Mouse (Mus musculus): ENCODE results near the gene Apod.
"Not testable (repeated sequence)": the region's sequence is repeated elsewhere in the genome, so short reads cannot be mapped to it uniquely, and the experiment has no call there.

Gene Apod

GRCm38 (mm10) chr16:31314497-31315233 lies at the start of gene Apod:
Gene Apod (minus strand): TSS chr16:31314808.
- DNase-seq (ENCODE audit: low spot score): no peak

GRCm38 (mm10) chr16:31363685-31364436 lies 49.3 kb upstream of the Apod start:
- peak; percentile 46 for DNase-seq (ENCODE audit: low spot score)

GRCm38 (mm10) chr16:31359542-31359941 lies 44.9 kb upstream of the Apod start:
- no peak for DNase-seq (ENCODE audit: low spot score)

GRCm38 (mm10) chr16:31358991-31359390 lies 44.4 kb upstream of the Apod start:
- peak; percentile 46 for DNase-seq (ENCODE audit: low spot score)

- peak; percentile 33 for DNase-seq (ENCODE audit: low spot score)
Observed at GRCm38 (mm10) chr16:31358576-31358975, 44.0 kb upstream of the Apod start.

- no peak for DNase-seq (ENCODE audit: low spot score)
Observed at GRCm38 (mm10) chr16:31355882-31356281, 41.3 kb upstream of the Apod start.

GRCm38 (mm10) chr16:31354341-31355329 lies 40.0 kb upstream of the Apod start:
- peak; percentile 57 for DNase-seq (ENCODE audit: low spot score)

GRCm38 (mm10) chr16:31352996-31353395 lies 38.4 kb upstream of the Apod start:
- no peak for DNase-seq (ENCODE audit: low spot score)

GRCm38 (mm10) chr16:31347581-31347980 lies 33.0 kb upstream of the Apod start:
- DNase-seq (ENCODE audit: low spot score): no peak

- DNase-seq (ENCODE audit: low spot score): no peak
Observed at GRCm38 (mm10) chr16:31342966-31343365, 28.4 kb upstream of the Apod start.

GRCm38 (mm10) chr16:31342556-31342955 lies 27.9 kb upstream of the Apod start:
- no peak for DNase-seq (ENCODE audit: low spot score)

GRCm38 (mm10) chr16:31339332-31339731 lies 24.7 kb upstream of the Apod start:
- DNase-seq (ENCODE audit: low spot score): no peak

- DNase-seq (ENCODE audit: low spot score): no peak
Observed at GRCm38 (mm10) chr16:31337956-31338355, 23.3 kb upstream of the Apod start.

GRCm38 (mm10) chr16:31334796-31335195 lies 20.2 kb upstream of the Apod start:
- DNase-seq (ENCODE audit: low spot score): no peak

GRCm38 (mm10) chr16:31332586-31332985 lies 18.0 kb upstream of the Apod start:
- no peak for DNase-seq (ENCODE audit: low spot score)

- not testable (repeated sequence) for DNase-seq (ENCODE audit: low spot score)
Observed at GRCm38 (mm10) chr16:31330970-31331369, 16.4 kb upstream of the Apod start.

- no peak for DNase-seq (ENCODE audit: low spot score)
Observed at GRCm38 (mm10) chr16:31329668-31330067, 15.1 kb upstream of the Apod start.

GRCm38 (mm10) chr16:31327891-31328290 lies 13.3 kb upstream of the Apod start:
- DNase-seq (ENCODE audit: low spot score): no peak

GRCm38 (mm10) chr16:31327430-31327829 lies 12.8 kb upstream of the Apod start:
- no peak for DNase-seq (ENCODE audit: low spot score)

GRCm38 (mm10) chr16:31326679-31327078 lies 12.1 kb upstream of the Apod start:
- no peak for DNase-seq (ENCODE audit: low spot score)

GRCm38 (mm10) chr16:31325966-31326365 lies 11.4 kb upstream of the Apod start:
- DNase-seq (ENCODE audit: low spot score): no peak

- DNase-seq (ENCODE audit: low spot score): no peak
Observed at GRCm38 (mm10) chr16:31325120-31325519, 10.5 kb upstream of the Apod start.
